Mouse (Mus musculus): ENCODE measurements around the gene Sult2a4.
"Not testable (repeated sequence)": the region's sequence is repeated elsewhere in the genome, so short reads cannot be mapped to it uniquely, and the experiment has no call there.

Gene Sult2a4

GRCm38 (mm10) chr7:13989507-13989906, at the start of gene Sult2a4:
Gene Sult2a4 (minus strand): TSS chr7:13989607.
- DNase-seq: not testable (repeated sequence)

- not testable (repeated sequence) for DNase-seq
Measured at GRCm38 (mm10) chr7:14030831-14031230, 41.4 kb upstream of the Sult2a4 start.

GRCm38 (mm10) chr7:14013083-14013482, 23.7 kb upstream of the Sult2a4 start:
- no peak for DNase-seq

GRCm38 (mm10) chr7:14010686-14011085, 21.3 kb upstream of the Sult2a4 start:
- not testable (repeated sequence) for DNase-seq

Measured in right cerebral cortex, adult 18-20 months (tissue).